Mouse (Mus musculus): ENCODE measurements around the gene Sync. TPM values are rescaled to one million over a fixed set of nuclear protein-coding genes. Genes with fewer than 3 reads are reported as not detected.

Gene Sync
- total RNA-seq, 2 experiments from 2014 or later, result not detected

DNA sequence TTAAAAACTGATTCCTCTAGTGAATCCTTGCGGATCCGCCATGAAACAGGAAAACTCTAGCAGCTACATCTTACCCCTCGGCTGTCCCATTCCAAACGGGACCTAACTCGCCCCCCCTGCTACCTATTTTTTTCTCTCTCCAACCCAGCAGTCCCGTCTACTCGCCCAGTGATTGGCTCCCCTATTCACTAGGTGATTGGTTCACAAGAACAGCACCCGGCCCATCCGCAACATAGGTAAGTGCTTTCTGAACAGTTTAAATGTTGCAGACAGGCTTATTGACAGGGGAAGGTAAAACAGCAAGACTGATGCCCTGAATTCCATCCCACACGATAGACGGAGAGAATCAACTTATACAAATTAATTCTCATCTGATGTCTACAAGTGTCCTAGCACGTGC lies 65.8 kb downstream of the Sync start:
- ATAC-seq (replicated peaks; ENCODE audit: poor library complexity, severe bottlenecking), result no peak

DNA sequence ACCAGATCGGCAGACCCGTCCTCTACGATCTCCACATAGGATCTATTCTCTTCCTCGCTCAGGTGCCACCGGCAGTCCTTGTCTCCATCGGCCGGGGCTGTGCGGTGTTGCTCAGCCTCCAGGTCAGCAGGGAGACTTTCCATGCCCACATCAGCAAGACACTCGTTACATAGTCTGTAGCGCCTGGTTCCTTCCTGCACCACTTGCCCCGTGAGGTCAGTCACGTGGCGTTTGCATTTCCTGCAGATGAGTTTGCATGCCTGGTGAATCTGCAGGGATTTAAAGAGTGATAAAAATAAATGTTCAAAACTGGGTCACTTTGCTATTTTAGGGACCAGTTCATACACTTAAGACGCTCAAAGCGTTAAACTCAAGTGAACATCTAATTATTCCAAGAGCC lies 66.8 kb downstream of the Sync start:
- ATAC-seq (replicated peaks; ENCODE audit: poor library complexity, severe bottlenecking), result 0 out of 2 replicates have a peak, but pooled peaks have one; percentile 20

DNA sequence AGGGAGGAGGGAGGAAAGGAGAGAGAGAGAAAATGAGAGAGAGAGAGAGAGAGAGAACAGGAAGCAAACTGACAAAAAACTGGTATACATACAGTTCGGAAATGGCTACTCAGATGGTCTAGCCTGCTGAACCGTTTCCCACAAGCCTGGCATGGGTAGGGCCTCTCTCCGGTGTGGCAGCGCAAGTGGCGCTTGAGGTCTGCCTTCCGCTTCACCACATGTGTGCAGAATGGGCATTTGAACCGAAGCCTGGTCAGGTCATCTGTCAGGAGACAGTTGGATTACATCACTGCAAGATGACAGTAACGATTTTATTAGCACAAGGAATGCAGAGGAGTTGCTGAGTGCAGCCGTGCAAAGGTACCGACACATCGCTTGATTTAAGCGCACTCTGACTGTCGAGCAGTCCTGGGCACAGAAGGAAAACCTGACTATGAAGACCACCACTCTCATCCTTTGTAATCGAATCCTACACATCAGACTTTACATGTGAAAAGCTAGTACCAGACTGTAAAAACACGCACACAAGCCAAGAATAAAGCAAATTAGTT lies 70.3 kb downstream of the Sync start:
- peak; percentile 25; the same call in 1 of the 2 replicates for ATAC-seq (replicated peaks; ENCODE audit: poor library complexity, severe bottlenecking)

Other genes starting within 250 kb of the Sync start
- 30.6 and 31.7 TPM in 2 replicates for gene Rnf19b, start 229.3 kb upstream of the Sync start, total RNA-seq (2014; fragmentation: Nextera tagmentation)
- gene Rnf19b, start 229.3 kb upstream of the Sync start, total RNA-seq (2017), result 54.3 and 75.1 TPM in 2 replicates
- not detected in 2 replicates for gene Tmem54, start 182.1 kb upstream of the Sync start, total RNA-seq (2014; fragmentation: Nextera tagmentation)
- not detected in 2 replicates for gene Tmem54, start 182.1 kb upstream of the Sync start, total RNA-seq (2017)
- gene Hpca, start 165.6 kb upstream of the Sync start, total RNA-seq (2014; fragmentation: Nextera tagmentation), result not detected in 2 replicates
- gene Hpca, start 165.6 kb upstream of the Sync start, total RNA-seq (2017), result not detected in 2 replicates
- gene Fndc5, start 150.6 kb upstream of the Sync start, total RNA-seq (2014; fragmentation: Nextera tagmentation), result not detected in 2 replicates
- not detected in 2 replicates for gene Fndc5, start 150.6 kb upstream of the Sync start, total RNA-seq (2017)
- 20.8 and 30.0 TPM in 2 replicates for gene S100pbp, start 97.9 kb upstream of the Sync start, total RNA-seq (2014; fragmentation: Nextera tagmentation)
- 14.8 and 18.3 TPM in 2 replicates for gene S100pbp, start 97.9 kb upstream of the Sync start, total RNA-seq (2017)
- 42.7 and 44.3 TPM in 2 replicates for gene Yars, start 97.9 kb upstream of the Sync start, total RNA-seq (2014; fragmentation: Nextera tagmentation)
- gene Yars, start 97.9 kb upstream of the Sync start, total RNA-seq (2017), result 56.7 and 64.5 TPM in 2 replicates
- gene C77080, start 26.2 kb upstream of the Sync start, total RNA-seq (2014; fragmentation: Nextera tagmentation), result 0.32 and 0.88 TPM in 2 replicates
- 0.05 TPM in 1 of 2 replicates, not detected in the other for gene C77080, start 26.2 kb upstream of the Sync start, total RNA-seq (2017)
- gene Rbbp4, start 47.8 kb downstream of the Sync start, total RNA-seq (2014; fragmentation: Nextera tagmentation), result 160 and 220 TPM in 2 replicates
- gene Rbbp4, start 47.8 kb downstream of the Sync start, total RNA-seq (2017), result 133 and 136 TPM in 2 replicates
- 87.7 and 90.3 TPM in 2 replicates for gene Zbtb8os, start 48.1 kb downstream of the Sync start, total RNA-seq (2014; fragmentation: Nextera tagmentation)
- gene Zbtb8os, start 48.1 kb downstream of the Sync start, total RNA-seq (2017), result 67.3 and 124 TPM in 2 replicates
- 0.30 and 5.4 TPM in 2 replicates for gene Zbtb8a, start 90.5 kb downstream of the Sync start, total RNA-seq (2014; fragmentation: Nextera tagmentation)
- gene Zbtb8a, start 90.5 kb downstream of the Sync start, total RNA-seq (2017), result 6.9 and 7.6 TPM in 2 replicates
- not detected in 2 replicates for gene Zbtb8b, start 153.2 kb downstream of the Sync start, total RNA-seq (2014; fragmentation: Nextera tagmentation)
- not detected in 2 replicates for gene Zbtb8b, start 153.2 kb downstream of the Sync start, total RNA-seq (2017)
- gene Bsdc1, start 174.0 kb downstream of the Sync start, total RNA-seq (2014; fragmentation: Nextera tagmentation), result 14.7 and 32.8 TPM in 2 replicates
- gene Bsdc1, start 174.0 kb downstream of the Sync start, total RNA-seq (2017), result 17.9 and 23.1 TPM in 2 replicates
- not detected in 2 replicates for gene Tssk3, start 203.4 kb downstream of the Sync start, total RNA-seq (2014; fragmentation: Nextera tagmentation)
- gene Tssk3, start 203.4 kb downstream of the Sync start, total RNA-seq (2017), result not detected in 2 replicates
- not detected in 2 replicates for gene Fam229a, start 203.6 kb downstream of the Sync start, total RNA-seq (2014; fragmentation: Nextera tagmentation)
- not detected in 2 replicates for gene Fam229a, start 203.6 kb downstream of the Sync start, total RNA-seq (2017)
- 27.6 and 45.5 TPM in 2 replicates for gene Marcksl1, start 226.0 kb downstream of the Sync start, total RNA-seq (2014; fragmentation: Nextera tagmentation)
- 28.4 and 29.9 TPM in 2 replicates for gene Marcksl1, start 226.0 kb downstream of the Sync start, total RNA-seq (2017)